Mouse (Mus musculus): ENCODE data around the gene B4galt4.
"Not testable (repeated sequence)": the region's sequence is repeated elsewhere in the genome, so short reads cannot be mapped to it uniquely, and the experiment has no call there.

Gene B4galt4

GRCm38 (mm10) chr16:38771145-38771544 lies 29.1 kb downstream of the B4galt4 start:
- no peak for DNase-seq

DNA sequence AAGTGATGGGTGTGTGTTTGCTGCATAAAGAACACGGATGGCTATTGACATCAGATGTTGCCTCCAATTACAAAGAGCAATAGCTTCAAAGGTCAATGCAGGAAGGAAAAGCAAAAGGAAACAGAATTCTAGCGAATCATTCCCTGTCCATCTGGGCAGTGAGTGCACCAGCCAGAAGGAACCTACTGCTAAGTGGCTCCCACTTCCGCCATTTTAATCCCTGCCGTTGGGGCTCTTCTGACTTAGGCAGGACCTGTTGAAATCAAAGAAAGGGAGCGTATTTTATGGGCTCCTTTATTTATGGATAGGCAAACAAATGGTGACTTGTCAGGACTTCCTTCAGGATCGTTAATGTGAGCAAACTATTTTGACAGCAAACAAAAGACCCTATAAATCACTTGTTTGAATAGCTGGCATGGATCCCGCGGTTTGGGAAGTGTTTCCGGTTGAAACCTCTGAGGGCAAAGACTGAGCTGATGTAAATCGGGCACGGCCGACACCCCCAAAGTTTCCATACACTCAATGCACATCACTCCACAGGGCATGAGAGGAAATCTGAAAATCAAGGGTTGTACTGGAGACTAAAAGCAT lies 30.9 kb downstream of the B4galt4 start:
- DNase-seq = no peak

GRCm38 (mm10) chr16:38774964-38775746 lies 33.1 kb downstream of the B4galt4 start:
- no peak for DNase-seq

DNA sequence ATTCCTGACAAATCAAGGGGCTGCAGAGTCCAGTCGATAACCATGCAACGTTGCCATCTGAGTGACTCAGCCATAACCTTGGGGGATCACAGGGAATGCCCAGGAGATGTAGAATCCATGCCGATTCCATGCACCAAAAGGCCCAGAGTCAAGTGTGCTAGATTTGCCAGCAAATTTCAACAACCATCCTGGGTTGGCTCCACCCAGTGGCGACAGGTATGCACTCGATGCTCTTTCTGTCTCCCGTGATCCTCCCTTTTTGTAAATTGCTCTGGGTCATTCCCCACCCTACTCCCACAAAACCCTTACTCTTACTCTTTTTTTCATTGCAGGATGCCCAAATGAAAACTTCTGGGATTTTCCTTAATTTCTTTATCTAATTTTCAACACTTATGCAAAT lies 34.3 kb downstream of the B4galt4 start:
- DNase-seq = no peak

GRCm38 (mm10) chr16:38780960-38781572 lies 39.0 kb downstream of the B4galt4 start:
- no peak for DNase-seq

DNA sequence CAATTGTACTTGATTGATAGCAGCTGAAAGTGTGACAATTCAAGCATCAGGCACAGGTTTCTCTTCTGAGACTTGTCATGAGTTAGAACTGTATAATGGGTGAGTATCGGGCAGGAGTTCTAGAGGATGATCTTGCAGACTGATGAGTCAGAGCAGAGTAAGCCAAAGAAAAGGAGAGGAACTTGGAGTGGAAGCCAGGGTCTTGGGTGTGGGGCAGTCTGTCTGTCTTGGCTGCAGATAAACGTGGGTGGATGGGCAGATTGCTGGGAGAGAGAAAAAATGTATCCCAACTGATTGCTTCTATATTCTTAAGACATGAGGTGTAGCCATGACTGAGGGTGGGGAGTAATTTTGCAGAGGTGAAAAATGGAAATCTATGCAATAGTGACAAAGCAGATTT lies 39.9 kb downstream of the B4galt4 start:
- no peak for DNase-seq

- DNase-seq = no peak
Observed at GRCm38 (mm10) chr16:38782524-38783067, 40.5 kb downstream of the B4galt4 start.

- DNase-seq = no peak
Observed at GRCm38 (mm10) chr16:38785301-38785700, 43.2 kb downstream of the B4galt4 start.

DNA sequence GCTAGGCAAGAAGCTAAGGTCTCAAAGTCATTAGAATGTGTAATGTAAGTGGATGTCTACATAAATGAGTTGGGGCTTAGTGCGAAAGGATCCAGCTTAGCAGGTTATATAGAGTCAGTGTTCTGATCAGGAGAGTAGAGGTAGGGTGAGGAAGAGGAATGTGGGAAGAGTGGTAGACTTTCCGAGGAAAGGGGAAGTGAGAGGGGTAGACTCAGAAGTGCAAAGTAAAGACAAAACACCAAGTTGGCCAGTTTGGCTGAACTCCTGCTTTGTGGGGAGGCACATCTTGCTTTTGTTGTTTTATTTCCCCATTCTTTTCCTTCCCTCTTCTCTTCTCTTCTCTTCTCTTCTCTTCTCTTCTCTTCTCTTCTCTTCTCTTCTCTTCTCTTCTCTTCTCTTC lies 47.0 kb downstream of the B4galt4 start:
- DNase-seq = no peak

DNA sequence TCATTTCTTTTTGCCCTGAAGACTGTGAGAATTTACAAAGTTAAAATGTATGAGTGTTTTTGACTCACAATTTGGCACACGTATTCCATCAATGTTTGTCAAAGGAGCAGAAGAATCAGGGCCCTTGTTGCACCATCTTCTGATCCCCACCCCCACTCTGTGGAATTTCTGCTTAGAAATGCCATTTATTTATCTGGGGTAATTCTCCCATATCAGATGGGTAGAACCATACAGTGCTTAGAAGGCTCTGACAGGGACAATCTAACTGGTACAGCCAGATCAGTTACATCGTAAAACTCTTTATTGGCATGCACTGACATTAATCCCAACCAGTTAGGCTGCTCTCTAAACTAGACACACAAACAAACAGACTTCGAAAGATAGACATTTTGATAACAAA lies 47.9 kb downstream of the B4galt4 start:
- no peak for DNase-seq

- no peak for DNase-seq
Observed at GRCm38 (mm10) chr16:38793120-38793519, 51.1 kb downstream of the B4galt4 start.

DNA sequence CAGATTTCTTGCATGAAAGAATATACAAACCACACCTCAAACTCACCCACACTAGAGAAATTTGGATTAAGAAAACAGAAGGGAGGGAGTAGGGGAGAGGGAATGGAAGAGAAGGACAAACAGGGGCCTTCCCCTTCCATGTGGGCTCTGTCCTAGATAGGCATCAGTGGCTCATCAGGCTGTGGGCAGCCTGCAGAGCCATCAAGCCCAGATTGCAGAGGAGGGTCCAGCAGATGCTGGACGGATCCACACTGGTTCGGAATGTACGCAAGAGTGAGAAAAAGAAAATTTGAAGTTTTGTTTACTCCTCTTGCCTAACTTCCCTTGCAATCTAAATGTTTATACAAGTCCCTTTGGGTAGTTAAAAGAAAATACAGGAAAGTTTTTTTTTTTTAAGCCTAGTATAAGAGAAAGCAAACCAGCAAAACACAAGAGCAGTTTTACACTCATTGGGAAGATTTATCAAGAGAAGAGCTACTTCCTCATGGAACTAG lies 56.9 kb downstream of the B4galt4 start:
- no peak for DNase-seq

DNA sequence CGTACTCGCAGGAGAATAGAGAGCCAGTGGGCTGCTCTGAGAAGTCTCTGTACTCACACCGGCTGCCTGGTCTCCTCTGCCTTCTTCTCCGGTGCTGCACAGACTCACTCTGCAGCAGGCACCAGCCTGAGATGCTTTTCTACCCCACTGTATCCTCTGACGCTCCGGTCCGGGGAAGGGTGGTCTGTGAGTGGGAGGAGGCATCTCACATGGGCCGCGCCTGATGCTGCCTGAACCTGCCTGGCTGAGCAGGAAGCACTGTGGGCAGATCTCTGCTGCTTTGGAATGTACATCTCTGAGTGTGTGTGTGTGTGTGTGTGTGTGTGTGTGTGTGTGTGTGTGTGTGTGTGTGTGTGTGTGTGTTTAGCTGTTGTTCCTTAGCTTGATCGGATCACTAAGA lies 58.0 kb downstream of the B4galt4 start, which contains the start of gene Upk1b:
Gene Upk1b (minus strand): TSS at position 238 of the 400 bp plus-strand sequence.
- no peak for DNase-seq

DNA sequence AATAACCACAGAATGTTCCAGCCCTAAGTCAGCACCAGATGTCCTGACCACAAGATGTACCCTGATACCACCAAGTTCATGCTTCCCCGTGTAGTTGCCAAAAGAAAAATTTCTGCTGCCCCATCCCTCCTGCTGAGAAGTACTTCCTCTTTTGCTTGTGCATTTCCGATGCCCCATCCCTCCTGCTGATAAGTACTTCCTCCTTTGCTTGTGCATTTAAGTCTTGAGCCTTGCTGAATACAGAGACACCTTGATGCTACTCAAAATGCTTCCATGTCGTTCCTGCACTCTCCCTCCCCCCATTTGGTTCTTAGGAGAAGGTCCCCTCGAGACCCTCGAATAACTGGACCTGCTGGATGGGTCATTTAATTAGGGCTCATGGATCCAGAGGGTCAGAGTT lies 65.7 kb downstream of the B4galt4 start:
- DNase-seq = not testable (repeated sequence)

DNA sequence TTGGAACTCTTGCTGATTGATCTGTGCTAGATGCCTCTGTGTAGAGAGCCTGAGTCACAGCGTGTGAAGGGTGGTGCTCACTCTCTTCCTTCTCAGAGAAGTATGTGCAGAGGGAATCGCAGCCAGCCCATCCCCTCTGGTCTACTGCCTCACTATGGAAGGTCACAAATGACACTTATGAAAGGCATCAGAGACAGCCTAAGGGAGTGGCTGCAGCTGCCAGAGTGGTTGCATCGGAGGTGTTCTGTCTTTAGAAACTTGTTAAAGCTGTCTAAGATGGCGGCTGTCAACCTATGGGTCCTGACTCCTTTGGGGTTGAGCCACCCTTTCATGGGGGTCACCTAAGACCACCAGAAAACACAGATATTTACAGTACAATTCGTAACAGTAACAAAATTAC lies 68.1 kb downstream of the B4galt4 start:
- no peak for DNase-seq

GRCm38 (mm10) chr16:38812521-38812920 lies 70.5 kb downstream of the B4galt4 start:
- DNase-seq = peak; percentile 75
